Mouse (Mus musculus): ENCODE measurements around the gene Actn1.

Gene Actn1

GRCm38 (mm10) chr12:80137246-80137645 is 122.9 kb downstream of the Actn1 start:
- in situ Hi-C loops (cut with MseI, MboI): loop anchor here (10.0 kb wide), 2 partner anchors 522 to 782 kb away; no protein-coding TSS in a partner anchor

GRCm38 (mm10) chr12:80136264-80136930 is 123.8 kb downstream of the Actn1 start:
- in situ Hi-C loops (cut with MseI, MboI): loop anchor here (10.0 kb wide), 2 partner anchors 522 to 782 kb away; no protein-coding TSS in a partner anchor

GRCm38 (mm10) chr12:80135173-80135572 is 125.0 kb downstream of the Actn1 start:
- in situ Hi-C loops (cut with MseI, MboI): loop anchor here (10.0 kb wide), 2 partner anchors 520 to 780 kb away; no protein-coding TSS in a partner anchor

GRCm38 (mm10) chr12:80133011-80133545 is 127.1 kb downstream of the Actn1 start:
- in situ Hi-C loops (cut with MseI, MboI): loop anchor here (10.0 kb wide), 2 partner anchors 518 to 778 kb away; no protein-coding TSS in a partner anchor

GRCm38 (mm10) chr12:80132250-80133003 is 127.7 kb downstream of the Actn1 start:
- in situ Hi-C loops (cut with MseI, MboI): loop anchor here (10.0 kb wide), 2 partner anchors 518 to 778 kb away; no protein-coding TSS in a partner anchor

GRCm38 (mm10) chr12:80131359-80132249 is 128.6 kb downstream of the Actn1 start:
- in situ Hi-C loops (cut with MseI, MboI): loop anchor here (10.0 kb wide), 2 partner anchors 517 to 777 kb away; no protein-coding TSS in a partner anchor

GRCm38 (mm10) chr12:80130558-80131358 is 129.4 kb downstream of the Actn1 start:
- in situ Hi-C loops (cut with MseI, MboI): loop anchor here (10.0 kb wide), 2 partner anchors 516 to 776 kb away; no protein-coding TSS in a partner anchor

GRCm38 (mm10) chr12:80129531-80129930 is 130.6 kb downstream of the Actn1 start:
- in situ Hi-C loops (cut with MseI, MboI): no loop called here

- in situ Hi-C loops (cut with MseI, MboI): no loop called here
Observed at GRCm38 (mm10) chr12:80127191-80127762, 132.9 kb downstream of the Actn1 start.

GRCm38 (mm10) chr12:80125316-80125715 is 134.9 kb downstream of the Actn1 start:
- in situ Hi-C loops (cut with MseI, MboI): no loop called here

GRCm38 (mm10) chr12:80124756-80125155 is 135.4 kb downstream of the Actn1 start:
- in situ Hi-C loops (cut with MseI, MboI): no loop called here

- in situ Hi-C loops (cut with MseI, MboI): no loop called here
Observed at GRCm38 (mm10) chr12:80124211-80124610, 136.0 kb downstream of the Actn1 start.

GRCm38 (mm10) chr12:80123227-80123803 is 136.9 kb downstream of the Actn1 start:
- in situ Hi-C loops (cut with MseI, MboI): no loop called here

- in situ Hi-C loops (cut with MseI, MboI): no loop called here
Observed at GRCm38 (mm10) chr12:80121438-80121837, 138.7 kb downstream of the Actn1 start.

- in situ Hi-C loops (cut with MseI, MboI): no loop called here
Observed at GRCm38 (mm10) chr12:80118588-80118987, 141.6 kb downstream of the Actn1 start.
